Mouse (Mus musculus): ENCODE results near the gene Ott.
"Not testable (repeated sequence)": the region's sequence is repeated elsewhere in the genome, so short reads cannot be mapped to it uniquely, and the experiment has no call there.

Ott gene

GRCm38 (mm10) chrX:149073982-149074381 lies at the start of gene Ott:
Gene Ott, plus strand, starts transcription at chrX:149074282.
- not testable (repeated sequence) for DNase-seq (ENCODE audit: low read depth, low spot score)

Measured in WW6 (cell line).